In genomic region chr5:65521803-65522202, GRCm38 (mm10) we compare ENCODE assay signal across 12 mouse cellular contexts. TPM values are rescaled to one million over a fixed set of nuclear protein-coding genes. Genes with fewer than 3 reads are reported as not detected.
A peak's percentile ranks its signal among the peaks of the same experiment; 100 is the strongest.
DNase-seq lines count a peak whose midpoint lies in the region; ATAC-seq and TF ChIP-seq lines count a peak whose summit lies in the region.
"Had no signal": no experiment of that assay in that cellular context is flagged by ENCODE, and none has a peak within 500 bp of the region (broad histone marks: within the 10 kb centered on the region; RNA-seq: fewer than 3 reads in every experiment).

No protein-coding gene starts in this region.

- H3K4me1 ChIP-seq in kidney, adult 2 months (ENCODE audit: control insufficient read depth, insufficient read depth, low read length): no peaks in the 10 kb centered on the region

- peak; percentile 19; the same call in 1 of the 2 replicates for TF ChIP-seq CTCF in kidney, adult 2 months (conservative IDR thresholded peaks at IDR 0.05; ENCODE audit: insufficient read depth, insufficient read length, low read depth, low read length)

- H3K27ac ChIP-seq in kidney, adult 2 months (ENCODE audit: insufficient read depth, low read depth, low read length): no peak overlapping the region
- H3K27ac ChIP-seq: neural tube, embryonic 13.5 days had no signal

- peak; percentile 87 for ATAC-seq in megakaryocyte progenitor cell, adult 5-6 weeks (replicated peaks; ENCODE audit: poor library complexity)
- ATAC-seq in cerebellum, adult (ENCODE audit: insufficient number of reproducible peaks, low FRiP score, low TSS enrichment): no peak

- no peak for TF ChIP-seq POLR2A in kidney, adult 2 months (IDR thresholded peaks at IDR 0.05; ENCODE audit: low read depth, low read length)

- no peaks in the 10 kb centered on the region for H3K27me3 ChIP-seq in kidney, adult 2 months (replicated peaks; ENCODE audit: control insufficient read depth, insufficient read depth, low read length)
- H3K27me3 ChIP-seq: neural tube, embryonic 13.5 days had no signal

- no peaks in the 10 kb centered on the region for H3K36me3 ChIP-seq in kidney, adult 2 months (ENCODE audit: control insufficient read depth, insufficient read depth, low read length)
- H3K36me3 ChIP-seq: neural tube, embryonic 13.5 days had no signal

- WGBS in kidney, adult 2 months: 98% methylated on average over 1 of the region's 1 CpGs

- peak; percentile 8 for DNase-seq in kidney, adult 2 months
- DNase-seq in kidney, postnatal 36 days: no peak
- peak; percentile 73 for DNase-seq in A20 (ENCODE audit: low read depth, low spot score)
- DNase-seq in NIH3T3 (ENCODE audit: low read depth): peak; percentile 59
- DNase-seq in frontal cortex, adult 2 months (ENCODE audit: extremely low spot score in 1 of 2, low spot score in 1 of 2): no peak
- DNase-seq: heart, postnatal 10 days; kidney, adult 8-10 months had no signal

- no peak overlapping the region for H3K4me3 ChIP-seq in kidney, adult 2 months (ENCODE audit: insufficient read depth, low read depth, low read length)
- H3K4me3 ChIP-seq: neural tube, embryonic 13.5 days had no signal

RNA-seq across cellular contexts. Expression of gene Smim14, which starts 15.2 kb away (rescaled TPM):
- polyA plus RNA-seq in kidney, adult 2 months (2012; rRNA removed): 111 and 114 TPM in 2 replicates
- 142 and 144 TPM in 2 replicates for total RNA-seq in megakaryocyte progenitor cell, adult 5-6 weeks (2015)
- 83.0 and 86.5 TPM in 2 replicates for total RNA-seq in megakaryocyte progenitor cell, adult 5-6 weeks (2017)
- 148 and 181 TPM in 2 replicates for polyA plus RNA-seq in frontal cortex, adult 2 months (2012; rRNA removed)

RNA-seq across cellular contexts. Expression of gene Ube2k, which starts 15.2 kb away (rescaled TPM):
- 23.1 and 35.1 TPM in 2 replicates for polyA plus RNA-seq in kidney, adult 2 months (2012; rRNA removed)
- total RNA-seq in megakaryocyte progenitor cell, adult 5-6 weeks (2015): 150 TPM in 2 replicates
- 32.9 and 45.7 TPM in 2 replicates for total RNA-seq in megakaryocyte progenitor cell, adult 5-6 weeks (2017)
- polyA plus RNA-seq in frontal cortex, adult 2 months (2012; rRNA removed): 113 and 114 TPM in 2 replicates

RNA-seq across cellular contexts. Expression of gene Gm43552, which starts 29.2 kb away (rescaled TPM):
- not detected in 2 replicates for polyA plus RNA-seq in kidney, adult 2 months (2012; rRNA removed)
- not detected in 2 replicates for total RNA-seq in megakaryocyte progenitor cell, adult 5-6 weeks (2015)
- total RNA-seq in megakaryocyte progenitor cell, adult 5-6 weeks (2017): not detected in 2 replicates
- not detected in 2 replicates for polyA plus RNA-seq in frontal cortex, adult 2 months (2012; rRNA removed)
- total RNA-seq: heart, postnatal 10 days had no signal
- polyA plus RNA-seq: embryonic facial prominence, embryonic 11.5 days; limb, embryonic 11.5 days; neural tube, embryonic 13.5 days had no signal

Comparison
In these comparisons a context has a peak if more than half of its experiments do, and no peak if none do; other contexts are left out.
1. DNase-seq: peak in kidney, adult 2 months (single experiment), A20 (single experiment) and NIH3T3 (single experiment); none in kidney, postnatal 36 days (0 of 2) and frontal cortex, adult 2 months (0 of 2).